Mouse (Mus musculus) thymus, postnatal 0 days (tissue): ENCODE measurements around the gene Olfr1362. TPM values are rescaled to one million over a fixed set of nuclear protein-coding genes. Genes with fewer than 3 reads are reported as not detected.

Source experiments
- DNase-seq: peaks from one replicate; pipeline ENCODE4 v3.0.0-alpha.2; 2015; ENCODE audit warnings: low spot score
- polyA plus RNA-seq: library from polyadenylated mRNA; unstranded; fragments of >200 nt; fragmentation: Nextera tagmentation; extraction: Ambion mirVana; gene quantifications from 2 replicates; pipeline ENCODE4 v1.2.1, GENCODE M21; 2015

Olfr1362 gene
- not detected in 2 replicates for polyA plus RNA-seq

- no peak for DNase-seq
These were observed at the start of gene Olfr1362 for GRCm38 (mm10) chr13:21613922-21614321. Olfr1362 (minus strand) TSS chr13:21614022.

- no peak for DNase-seq
These were observed 49.5 kb upstream of the Olfr1362 start, which contains the start of gene Olfr1361 for GRCm38 (mm10) chr13:21663286-21663685. Olfr1361 (minus strand) TSS chr13:21663386.

GRCm38 (mm10) chr13:21642418-21642817 lies 28.6 kb upstream of the Olfr1362 start, which contains the start of gene Olfr11:
Olfr11 (minus strand) TSS chr13:21642518.
- DNase-seq, result no peak

GRCm38 (mm10) chr13:21591618-21592017 lies 22.2 kb downstream of the Olfr1362 start:
- no peak for DNase-seq

- DNase-seq, result no peak
These were observed 32.2 kb downstream of the Olfr1362 start, which contains the start of gene Olfr1364 for GRCm38 (mm10) chr13:21581659-21582058. Olfr1364 (minus strand) TSS chr13:21581759.

Other genes with a start within 250 kb of the Olfr1362 start
- gene Zkscan3, start 211.3 kb downstream of the Olfr1362 start, polyA plus RNA-seq, result 49.1 and 58.1 TPM in 2 replicates
- 1.4 and 1.5 TPM in 2 replicates for gene Pgbd1, start 173.0 kb downstream of the Olfr1362 start, polyA plus RNA-seq
- 18.1 and 23.6 TPM in 2 replicates for gene Zscan26, start 160.3 kb downstream of the Olfr1362 start, polyA plus RNA-seq
- 0.82 and 1.3 TPM in 2 replicates for gene Nkapl, start 145.5 kb downstream of the Olfr1362 start, polyA plus RNA-seq
- 1.1 and 1.2 TPM in 2 replicates for gene Zkscan4, start 135.1 kb downstream of the Olfr1362 start, polyA plus RNA-seq
- not detected in 2 replicates for gene Gm10065, start 134.6 kb downstream of the Olfr1362 start, polyA plus RNA-seq
- 0.22 TPM in 2 replicates for gene AK157302, start 118.8 kb downstream of the Olfr1362 start, polyA plus RNA-seq
- 4.9 and 9.3 TPM in 2 replicates for gene Gm11273, start 112.6 kb downstream of the Olfr1362 start, polyA plus RNA-seq
- gene Zkscan8, start 82.9 kb downstream of the Olfr1362 start, polyA plus RNA-seq, result 3.2 and 4.4 TPM in 2 replicates
- gene Olfr1366, start 71.2 kb downstream of the Olfr1362 start, polyA plus RNA-seq, result 0.04 TPM in 1 of 2 replicates, not detected in the other
- not detected in 2 replicates for gene Olfr1535, start 54.1 kb downstream of the Olfr1362 start, polyA plus RNA-seq
- gene Olfr1364, start 32.3 kb downstream of the Olfr1362 start, polyA plus RNA-seq, result not detected in 2 replicates
- gene Olfr11, start 28.5 kb upstream of the Olfr1362 start, polyA plus RNA-seq, result not detected in 2 replicates
- not detected in 2 replicates for gene Olfr1361, start 49.4 kb upstream of the Olfr1362 start, polyA plus RNA-seq
- gene Olfr1360, start 63.4 kb upstream of the Olfr1362 start, polyA plus RNA-seq, result not detected in 2 replicates
- not detected in 2 replicates for gene Olfr1359, start 84.1 kb upstream of the Olfr1362 start, polyA plus RNA-seq
- gene Hist1h2bl, start 102.1 kb upstream of the Olfr1362 start, polyA plus RNA-seq, result 8.9 and 16.3 TPM in 2 replicates
- gene Hist1h2ai, start 102.4 kb upstream of the Olfr1362 start, polyA plus RNA-seq, result 110 and 183 TPM in 2 replicates
- 43.7 and 67.6 TPM in 2 replicates for gene Hist1h3h, start 103.6 kb upstream of the Olfr1362 start, polyA plus RNA-seq
- gene Hist1h2bm, start 108.0 kb upstream of the Olfr1362 start, polyA plus RNA-seq, result 22.0 and 29.1 TPM in 2 replicates
- gene Hist1h4j, start 121.0 kb upstream of the Olfr1362 start, polyA plus RNA-seq, result 1.0 and 1.8 TPM in 2 replicates
- 16.8 and 24.8 TPM in 2 replicates for gene Hist1h4k, start 136.5 kb upstream of the Olfr1362 start, polyA plus RNA-seq
- gene Hist1h2ak, start 139.8 kb upstream of the Olfr1362 start, polyA plus RNA-seq, result 162 and 249 TPM in 2 replicates
- gene Hist1h2bn, start 140.1 kb upstream of the Olfr1362 start, polyA plus RNA-seq, result 22.7 and 35.8 TPM in 2 replicates
- 71.7 and 80.7 TPM in 2 replicates for gene Hist1h1b, start 166.6 kb upstream of the Olfr1362 start, polyA plus RNA-seq
- 392 and 414 TPM in 2 replicates for gene Hist1h3i, start 169.3 kb upstream of the Olfr1362 start, polyA plus RNA-seq
- gene Hist1h2an, start 173.2 kb upstream of the Olfr1362 start, polyA plus RNA-seq, result 32.4 and 51.2 TPM in 2 replicates
- gene Hist1h2bp, start 173.4 kb upstream of the Olfr1362 start, polyA plus RNA-seq, result 3.4 and 3.5 TPM in 2 replicates
- gene Hist1h2bq, start 196.2 kb upstream of the Olfr1362 start, polyA plus RNA-seq, result 63.1 and 89.0 TPM in 2 replicates
- 2.0 TPM in 1 of 2 replicates, not detected in the other for gene Hist1h2ao, start 196.4 kb upstream of the Olfr1362 start, polyA plus RNA-seq
- gene Hist1h4m, start 197.7 kb upstream of the Olfr1362 start, polyA plus RNA-seq, result 1.0 TPM in 1 of 2 replicates, not detected in the other
- 35.0 and 40.5 TPM in 2 replicates for gene Hist1h4n, start 218.2 kb upstream of the Olfr1362 start, polyA plus RNA-seq
- 10,793 and 11,737 TPM in 2 replicates for gene Hist1h2ap, start 219.5 kb upstream of the Olfr1362 start, polyA plus RNA-seq
- 64.8 and 86.2 TPM in 2 replicates for gene Hist1h2br, start 219.7 kb upstream of the Olfr1362 start, polyA plus RNA-seq